Mouse (Mus musculus) neural tube, embryonic 13.5 days (tissue): ENCODE data around the gene Zbtb44. TPM values are rescaled to one million over a fixed set of nuclear protein-coding genes. Genes with fewer than 3 reads are reported as not detected.
A peak's percentile ranks its signal among the peaks of the same experiment; 100 is the strongest.
"Not testable (repeated sequence)": the region's sequence is repeated elsewhere in the genome, so short reads cannot be mapped to it uniquely, and the experiment has no call there.

Source experiments
- ATAC-seq: fragments of 200-750 bp; cut with Nextera tagmentation; 2 replicates; pipeline ENCODE4 v1.8.0; 2017; ENCODE audit warnings: low read depth, mild to moderate bottlenecking, moderate TSS enrichment, moderate library complexity
- H3K27ac ChIP-seq: fragments of 300-500 bp; sonication (generic); replicated peaks from 2 replicates; pipeline ENCODE4 v1.5.1; 2015; ENCODE audit warnings: moderate library complexity, mild to moderate bottlenecking, inconsistent platforms
- H3K27me3 ChIP-seq: fragments of 300-500 bp; sonication (generic); 2 replicates; pipeline ENCODE4 v1.6.1; 2015; ENCODE audit warnings: mild to moderate bottlenecking, inconsistent platforms
- H3K36me3 ChIP-seq: fragments of 300-500 bp; sonication (generic); 2 replicates; pipeline ENCODE4 v1.6.1; 2015; ENCODE audit warnings: mild to moderate bottlenecking, inconsistent platforms
- H3K4me1 ChIP-seq: fragments of 300-500 bp; sonication (generic); replicated peaks from 2 replicates; pipeline ENCODE4 v1.6.1; 2015; ENCODE audit warnings: inconsistent platforms
- H3K4me2 ChIP-seq: fragments of 300-500 bp; sonication (generic); 2 replicates; pipeline ENCODE4 v1.6.1; 2015; ENCODE audit warnings: inconsistent platforms, mild to moderate bottlenecking, moderate library complexity
- H3K4me3 ChIP-seq: fragments of 300-500 bp; sonication (generic); 2 replicates; pipeline ENCODE4 v1.5.1; 2015; ENCODE audit warnings: mild to moderate bottlenecking, inconsistent platforms
- H3K9ac ChIP-seq: fragments of 300-500 bp; sonication (generic); 2 replicates; pipeline ENCODE4 v1.6.1; 2015; ENCODE audit warnings: moderate library complexity, mild to moderate bottlenecking, inconsistent platforms
- H3K9me3 ChIP-seq: fragments of 300-500 bp; sonication (generic); 2 replicates; pipeline ENCODE4 v1.6.1; 2016; ENCODE audit warnings: inconsistent platforms
- WGBS: fragments of 180-500 bp; shearing (Covaris S2); methylation state at CpG from one replicate; pipeline ENCODE4 v1.1.7; 2015; 5-methylcytosine and 5-hydroxymethylcytosine counted together
- polyA plus RNA-seq: library from polyadenylated mRNA; unstranded; fragments of >200 nt; fragmentation: Nextera tagmentation; extraction: Ambion mirVana; gene quantifications from 2 replicates; pipeline ENCODE4 v1.2.1, GENCODE M21; 2015

Gene Zbtb44
- polyA plus RNA-seq, 1 experiment from 2014 or later = 4.7 TPM

GRCm38 (mm10) chr9:31017616-31018015 lies 12.8 kb upstream of the Zbtb44 start:
- H3K4me1 ChIP-seq = no peaks in the 10 kb centered on the region
- WGBS = 64% methylated on average over 4 of the region's 4 CpGs
- no peaks in the 10 kb centered on the region for H3K27me3 ChIP-seq
- ATAC-seq = no peak
- no peaks in the 10 kb centered on the region for H3K36me3 ChIP-seq
- H3K4me3 ChIP-seq = no peak overlapping the region
- H3K4me2 ChIP-seq = no peak overlapping the region
- H3K9me3 ChIP-seq = no peaks in the 10 kb centered on the region
- no peak overlapping the region for H3K9ac ChIP-seq
- no peak overlapping the region for H3K27ac ChIP-seq

DNA sequence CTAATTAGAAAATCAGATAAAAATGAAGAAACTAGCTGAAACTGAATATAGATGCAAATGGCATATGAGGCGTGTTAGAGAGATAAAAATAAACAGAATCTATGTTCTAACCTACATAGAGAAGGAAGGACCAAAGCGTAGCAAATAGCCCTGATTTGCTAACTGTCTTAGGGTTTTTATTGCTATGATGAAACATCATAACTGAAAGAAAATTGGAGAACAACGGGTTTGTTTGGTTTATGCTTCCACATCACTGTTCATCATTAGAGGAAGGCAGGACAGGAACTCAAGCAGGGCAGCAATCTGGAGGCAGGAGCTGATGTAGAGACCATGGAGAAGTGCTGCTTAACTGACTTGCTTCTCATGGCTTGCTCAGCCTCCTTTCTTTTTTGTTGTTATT lies 12.3 kb upstream of the Zbtb44 start:
- no peak overlapping the region for H3K4me3 ChIP-seq
- H3K27me3 ChIP-seq = no peaks in the 10 kb centered on the region
- H3K27ac ChIP-seq = no peak overlapping the region
- no peak overlapping the region for H3K9ac ChIP-seq
- H3K4me1 ChIP-seq = no peaks in the 10 kb centered on the region
- 88% methylated on average over 3 of the region's 3 CpGs for WGBS
- no peaks in the 10 kb centered on the region for H3K36me3 ChIP-seq
- H3K4me2 ChIP-seq = no peak overlapping the region
- ATAC-seq = no peak
- no peaks in the 10 kb centered on the region for H3K9me3 ChIP-seq

- no peak for ATAC-seq
- Histone ChIP-seq H3K27ac (no peak overlapping the region), H3K36me3 (no peaks in the 10 kb centered on the region), H3K27me3 (no peaks in the 10 kb centered on the region), H3K9ac (no peak overlapping the region), H3K4me3 (no peak overlapping the region), H3K4me2 (no peak overlapping the region), H3K9me3 (no peaks in the 10 kb centered on the region), H3K4me1 (no peaks in the 10 kb centered on the region)
Observed at GRCm38 (mm10) chr9:31018705-31019104, 11.7 kb upstream of the Zbtb44 start.

GRCm38 (mm10) chr9:31028251-31028650 lies 2.2 kb upstream of the Zbtb44 start:
- Histone ChIP-seq H3K4me2 (no peak overlapping the region), H3K27me3 (no peaks in the 10 kb centered on the region), H3K36me3 (no peaks in the 10 kb centered on the region), H3K27ac (no peak overlapping the region), H3K4me3 (no peak overlapping the region), H3K9ac (no peak overlapping the region), H3K9me3 (no peaks in the 10 kb centered on the region), H3K4me1 (peaks cover 22% of the 10 kb centered on the region)
- ATAC-seq = no peak
- 85% methylated on average over 4 of the region's 4 CpGs for WGBS

- peak; percentile 97 for ATAC-seq
- Histone ChIP-seq H3K27ac (peak overlapping the region; percentile 99), H3K4me3 (peak overlapping the region; percentile 93), H3K36me3 (peaks cover 7% of the 10 kb centered on the region; the same call in 1 of the 2 replicates), H3K4me2 (peak overlapping the region; percentile 89), H3K9ac (peak overlapping the region; percentile 92), H3K27me3 (no peaks in the 10 kb centered on the region), H3K4me1 (peaks cover 22% of the 10 kb centered on the region), H3K9me3 (no peaks in the 10 kb centered on the region)
- WGBS = under 1% methylated on average over 45 of the region's 57 CpGs
Observed at GRCm38 (mm10) chr9:31029751-31030511, 513 bp upstream of the Zbtb44 start.

DNA sequence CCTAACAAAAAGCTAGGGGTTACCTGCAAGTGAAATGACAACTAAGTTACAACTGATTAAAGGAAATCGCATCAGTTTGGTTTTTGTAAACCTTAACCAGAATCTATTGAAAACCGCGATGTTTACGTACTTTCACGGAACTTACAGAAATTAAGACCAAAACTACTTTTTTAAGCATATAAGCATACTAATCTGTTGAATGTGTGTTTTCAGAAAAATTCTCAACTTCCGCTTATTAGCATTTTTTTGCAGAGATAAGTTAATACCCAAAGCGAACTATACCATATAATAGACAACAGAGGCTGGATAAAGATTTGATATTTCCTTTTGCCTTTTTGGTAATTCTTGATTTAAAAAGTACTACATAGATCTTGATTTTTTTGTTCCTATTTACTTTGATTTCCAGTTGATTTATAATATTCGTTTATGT lies 985 bp downstream of the Zbtb44 start:
- peak overlapping the region; percentile 93 for H3K4me3 ChIP-seq
- peaks cover 7% of the 10 kb centered on the region; the same call in 1 of the 2 replicates for H3K36me3 ChIP-seq
- 22% methylated on average over 8 of the region's 8 CpGs for WGBS
- peak overlapping the region; percentile 92 for H3K9ac ChIP-seq
- no peaks in the 10 kb centered on the region for H3K9me3 ChIP-seq
- no peaks in the 10 kb centered on the region for H3K27me3 ChIP-seq
- H3K4me2 ChIP-seq = peak overlapping the region; percentile 89
- H3K4me1 ChIP-seq = peaks cover 22% of the 10 kb centered on the region
- ATAC-seq = no peak
- H3K27ac ChIP-seq = no peak overlapping the region; the same call in 1 of the 2 replicates

DNA sequence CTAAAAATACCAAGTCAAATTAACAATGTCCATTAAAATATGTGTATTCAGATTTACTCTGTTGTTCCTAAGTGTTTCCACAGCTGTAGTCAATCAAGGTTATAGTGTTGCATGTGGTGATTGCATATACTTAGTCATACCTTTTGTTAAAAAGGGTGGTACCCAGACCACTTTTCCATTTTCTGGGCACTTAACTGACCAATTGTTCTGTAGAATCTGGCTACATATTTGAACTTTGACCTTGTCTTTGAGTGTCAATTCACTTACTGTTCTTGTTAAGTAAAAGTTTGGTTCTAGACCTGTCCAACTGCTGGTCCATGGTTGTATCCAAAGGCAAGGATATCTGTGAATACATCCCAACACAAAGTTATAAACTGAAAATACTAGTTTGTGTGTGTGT lies 2.1 kb downstream of the Zbtb44 start:
- Histone ChIP-seq H3K9ac (0 out of 2 replicates have a peak overlapping the region, but pooled peaks have one; percentile 5), H3K9me3 (no peaks in the 10 kb centered on the region), H3K4me2 (peak overlapping the region; percentile 34), H3K36me3 (peaks cover 7% of the 10 kb centered on the region; the same call in 1 of the 2 replicates), H3K27me3 (no peaks in the 10 kb centered on the region), H3K27ac (no peak overlapping the region), H3K4me1 (peaks cover 22% of the 10 kb centered on the region), H3K4me3 (no peak overlapping the region)
- ATAC-seq = no peak

GRCm38 (mm10) chr9:31050208-31050607 lies 19.8 kb downstream of the Zbtb44 start:
- no peak overlapping the region for H3K4me2 ChIP-seq
- H3K27ac ChIP-seq = no peak overlapping the region
- peaks cover 6% of the 10 kb centered on the region; the same call in 1 of the 2 replicates for H3K36me3 ChIP-seq
- no peak overlapping the region for H3K4me3 ChIP-seq
- H3K27me3 ChIP-seq = no peaks in the 10 kb centered on the region
- no peaks in the 10 kb centered on the region for H3K4me1 ChIP-seq
- H3K9ac ChIP-seq = no peak overlapping the region
- no peaks in the 10 kb centered on the region for H3K9me3 ChIP-seq
- no peak for ATAC-seq
- 96% methylated on average over 5 of the region's 5 CpGs for WGBS

- not testable (repeated sequence) for H3K27me3 ChIP-seq, ATAC-seq, H3K27ac ChIP-seq, H3K9me3 ChIP-seq, H3K4me2 ChIP-seq, H3K36me3 ChIP-seq, H3K4me3 ChIP-seq, H3K4me1 ChIP-seq, H3K9ac ChIP-seq
- WGBS = 92% methylated on average over 6 of the region's 6 CpGs
Observed at GRCm38 (mm10) chr9:31051509-31051908, 21.1 kb downstream of the Zbtb44 start.

DNA sequence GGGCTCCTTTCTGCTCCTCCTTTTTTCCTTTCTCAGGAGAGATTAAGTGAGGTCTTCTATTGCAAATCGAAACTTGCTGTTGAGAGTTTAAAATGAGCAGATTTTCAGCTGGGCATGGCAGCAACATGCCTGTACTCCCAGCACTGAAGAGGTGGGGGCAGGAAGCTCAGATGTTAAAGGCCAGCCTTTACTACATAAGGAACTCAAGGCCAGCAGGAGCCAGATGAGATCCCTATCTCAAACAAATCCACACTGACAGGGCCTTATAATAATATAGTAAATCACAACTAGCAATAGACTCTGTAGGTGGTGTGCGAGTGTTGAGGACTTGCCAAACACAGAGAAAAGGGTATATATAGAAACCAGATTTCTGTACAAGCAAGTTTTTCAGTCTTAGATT lies 28.3 kb downstream of the Zbtb44 start:
- Histone ChIP-seq H3K4me3 (no peak overlapping the region), H3K4me2 (no peak overlapping the region), H3K36me3 (peaks cover 37% of the 10 kb centered on the region), H3K9ac (no peak overlapping the region), H3K27me3 (no peaks in the 10 kb centered on the region), H3K4me1 (no peaks in the 10 kb centered on the region), H3K27ac (no peak overlapping the region), H3K9me3 (no peaks in the 10 kb centered on the region)
- ATAC-seq = no peak
- 87% methylated on average over 2 of the region's 2 CpGs for WGBS

DNA sequence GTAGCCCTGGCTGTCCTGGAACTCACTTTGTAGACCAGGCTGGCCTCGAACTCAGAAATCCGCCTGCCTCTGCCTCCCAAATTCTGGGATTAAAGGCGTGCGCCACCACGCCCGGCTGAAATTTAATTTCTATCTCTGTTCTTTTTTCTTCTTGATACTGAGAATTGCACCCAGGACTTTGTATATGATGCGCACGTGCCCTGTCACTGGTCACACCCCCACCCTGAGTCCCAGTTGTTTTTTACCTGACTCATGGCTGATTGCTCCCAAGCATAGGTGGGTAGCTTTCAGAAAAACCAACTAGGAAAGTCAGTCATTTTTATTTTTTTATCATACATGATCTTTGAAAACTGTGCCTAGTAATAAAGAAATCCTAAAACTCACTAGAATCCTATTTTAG lies 40.3 kb downstream of the Zbtb44 start:
- Histone ChIP-seq H3K4me3 (no peak overlapping the region), H3K9me3 (no peaks in the 10 kb centered on the region), H3K27me3 (no peaks in the 10 kb centered on the region), H3K4me1 (no peaks in the 10 kb centered on the region), H3K9ac (no peak overlapping the region), H3K36me3 (peaks cover 20% of the 10 kb centered on the region), H3K4me2 (no peak overlapping the region), H3K27ac (no peak overlapping the region)
- 94% methylated on average over 8 of the region's 8 CpGs for WGBS
- no peak for ATAC-seq

DNA sequence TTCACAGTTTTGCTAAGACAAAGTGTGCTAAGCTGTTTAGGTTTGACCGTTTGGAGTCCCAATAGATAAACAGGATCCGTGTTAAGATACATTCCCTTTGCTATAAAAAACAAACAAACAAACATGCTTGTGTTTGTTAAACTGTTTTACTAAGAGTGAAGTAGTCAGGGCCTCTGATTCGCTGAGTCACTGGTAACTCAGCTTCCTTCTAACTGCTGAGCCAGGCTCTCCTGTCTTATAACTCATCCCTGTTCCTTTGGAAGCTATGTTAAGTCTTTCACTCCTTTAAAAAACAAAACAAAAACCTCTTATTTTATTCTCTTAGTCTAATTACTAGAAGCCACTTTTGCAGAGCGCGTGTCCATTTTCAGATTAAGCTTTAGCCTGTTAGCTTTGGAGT lies 41.8 kb downstream of the Zbtb44 start:
- no peak overlapping the region for H3K9ac ChIP-seq
- no peaks in the 10 kb centered on the region for H3K27me3 ChIP-seq
- no peaks in the 10 kb centered on the region for H3K4me1 ChIP-seq
- no peak for ATAC-seq
- no peaks in the 10 kb centered on the region for H3K9me3 ChIP-seq
- 95% methylated on average over 5 of the region's 5 CpGs for WGBS
- H3K27ac ChIP-seq = no peak overlapping the region
- H3K4me2 ChIP-seq = no peak overlapping the region
- no peak overlapping the region for H3K4me3 ChIP-seq
- peaks cover 8% of the 10 kb centered on the region for H3K36me3 ChIP-seq

- ATAC-seq = no peak
- WGBS = 86% methylated on average over 7 of the region's 7 CpGs
- H3K9ac ChIP-seq = no peak overlapping the region
Observed at GRCm38 (mm10) chr9:31073797-31074196, 43.4 kb downstream of the Zbtb44 start.

More at GRCm38 (mm10) chr9:31073797-31074196, 43.4 kb downstream of the Zbtb44 start:
- H3K4me1 ChIP-seq = no peaks in the 10 kb centered on the region
- no peak overlapping the region for H3K4me3 ChIP-seq
- H3K27me3 ChIP-seq = no peaks in the 10 kb centered on the region
- H3K9me3 ChIP-seq = no peaks in the 10 kb centered on the region
- H3K4me2 ChIP-seq = no peak overlapping the region
- no peak overlapping the region for H3K27ac ChIP-seq
- H3K36me3 ChIP-seq = peaks cover 3% of the 10 kb centered on the region; the same call in 1 of the 2 replicates
